Mouse (Mus musculus): ENCODE measurements around the gene Rhoh.

GRCm38 (mm10) chr5:65858355-65858754 lies 2.7 kb upstream of the Rhoh start:
- TF ChIP-seq GATA1 (IDR thresholded peaks at IDR 0.05; ENCODE audit: borderline replicate concordance, low read length) = no peak
- TF ChIP-seq FLI1 (IDR thresholded peaks at IDR 0.05; ENCODE audit: low read length) = no peak
